Mouse (Mus musculus): ENCODE measurements at regions not wholly inside any gene's neighbourhood (a gene's known extent, or its start where the extent isn't known, plus 50 kb on each side); places are given as distances from the start of the nearest gene placed in this dataset.

GRCm38 (mm10) chr3:143291793-143292192 lies 410.0 kb upstream of the Pkn2 start:
- TF ChIP-seq HCFC1 (IDR thresholded peaks at IDR 0.05; ENCODE audit: borderline replicate concordance, insufficient read depth, low read length) (no peak), ZNF384 (IDR thresholded peaks at IDR 0.05; ENCODE audit: low read depth, low read length) (no peak)
